Mouse (Mus musculus): Measurements from ENCODE around the gene Atp5h.
"Not testable (repeated sequence)": the region's sequence is repeated elsewhere in the genome, so short reads cannot be mapped to it uniquely, and the experiment has no call there.

Gene Atp5h

DNA sequence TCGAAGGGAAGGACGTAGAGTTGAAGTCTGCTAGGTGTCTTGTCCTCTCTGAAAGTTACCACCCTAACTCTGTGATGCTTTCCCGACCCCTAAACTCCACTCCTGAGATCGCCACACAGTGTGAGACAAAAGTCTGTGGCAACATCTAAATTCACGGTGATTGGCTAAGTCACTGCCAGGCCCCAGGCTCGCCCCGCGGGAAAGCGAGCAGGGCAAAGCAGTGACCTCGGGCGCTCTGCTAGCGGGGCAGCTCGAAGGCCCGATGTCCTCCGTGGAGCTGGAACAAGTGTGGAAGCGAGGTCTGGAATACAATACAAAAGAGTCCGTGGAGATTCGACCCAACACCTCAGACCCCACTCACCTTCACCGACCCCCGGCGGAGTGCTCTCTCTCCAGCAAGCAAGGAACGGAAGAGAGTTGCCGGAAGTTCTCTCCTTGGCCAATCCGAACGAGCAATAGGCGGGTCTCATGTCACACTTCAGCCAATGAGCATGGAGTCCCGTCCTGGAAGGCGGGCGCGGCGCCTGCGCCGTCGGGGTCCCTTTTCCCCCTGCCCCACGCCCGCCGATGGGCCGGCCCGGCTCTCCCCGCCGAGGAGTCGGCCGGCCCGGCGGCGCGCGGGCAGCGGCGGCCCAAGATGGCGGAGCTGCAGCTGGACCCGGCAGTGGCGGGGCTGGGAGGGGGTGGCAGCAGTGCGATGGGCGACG lies at the start of gene Atp5h, which contains the start of gene Kctd2:
Atp5h (minus strand) TSS at position 432 of the 707 bp plus-strand sequence.
Kctd2 (plus strand) TSS at position 598 of the 707 bp plus-strand sequence.
- DNase-seq, result peak; percentile 96 to 97

DNA sequence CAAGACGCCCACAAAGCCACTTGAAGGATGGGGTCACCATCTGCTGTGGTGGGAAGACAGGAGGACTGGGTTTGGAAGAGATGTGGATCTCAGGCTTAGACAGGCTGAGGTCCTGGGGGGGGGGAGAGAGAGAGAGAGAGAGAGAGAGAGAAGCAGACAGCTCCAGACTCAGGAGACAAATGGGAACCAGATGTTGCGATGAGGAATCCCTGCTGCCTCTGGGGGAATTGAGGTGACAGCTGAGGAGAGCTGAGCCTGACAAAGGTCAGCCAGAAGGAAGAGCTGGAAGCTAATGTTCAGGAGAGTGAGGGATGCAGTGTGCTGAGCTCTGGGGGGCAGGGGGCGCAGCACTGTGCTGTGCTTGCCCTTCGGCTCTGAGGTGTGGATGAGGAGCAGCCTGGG lies 47.5 kb upstream of the Atp5h start:
- DNase-seq, result no peak

DNA sequence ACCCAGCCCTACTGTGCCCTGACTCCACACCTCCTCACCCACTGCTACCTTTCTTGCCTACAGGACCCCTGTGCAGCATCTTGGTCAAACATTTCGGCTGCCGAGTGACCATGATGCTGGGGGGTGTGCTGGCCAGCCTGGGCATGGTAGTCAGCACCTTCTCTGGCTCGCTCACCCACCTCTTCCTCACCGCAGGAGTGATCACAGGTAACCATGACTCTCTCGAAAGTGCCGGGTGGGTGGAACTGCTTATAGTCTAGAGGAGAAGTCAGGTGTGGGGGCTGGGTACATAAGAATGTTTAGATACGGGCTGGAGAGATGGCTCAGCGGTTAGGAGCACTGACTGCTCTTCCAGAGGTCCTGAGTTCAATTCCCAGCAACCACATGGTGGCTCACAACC lies 45.1 kb upstream of the Atp5h start:
- DNase-seq, result no peak

DNA sequence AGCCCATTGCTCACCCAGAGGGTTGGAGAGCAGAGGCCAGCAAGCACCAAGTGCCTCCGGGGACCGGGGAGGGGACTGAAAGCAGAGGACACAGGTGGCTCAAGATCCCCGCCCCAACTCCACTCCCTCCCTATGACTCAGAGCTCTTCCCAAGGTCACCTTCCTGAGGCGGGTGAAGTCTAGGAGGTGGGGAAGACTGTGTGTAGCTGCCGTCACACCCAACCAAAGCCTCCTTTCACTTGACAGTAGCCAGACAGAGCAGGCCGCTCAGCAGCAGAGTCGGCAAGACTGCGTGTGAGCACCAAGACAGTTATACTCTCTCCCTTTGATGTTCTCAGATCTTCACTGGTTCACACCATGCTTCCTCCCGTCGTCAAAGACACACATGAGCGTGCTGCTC lies 43.6 kb upstream of the Atp5h start:
- no peak for DNase-seq

DNA sequence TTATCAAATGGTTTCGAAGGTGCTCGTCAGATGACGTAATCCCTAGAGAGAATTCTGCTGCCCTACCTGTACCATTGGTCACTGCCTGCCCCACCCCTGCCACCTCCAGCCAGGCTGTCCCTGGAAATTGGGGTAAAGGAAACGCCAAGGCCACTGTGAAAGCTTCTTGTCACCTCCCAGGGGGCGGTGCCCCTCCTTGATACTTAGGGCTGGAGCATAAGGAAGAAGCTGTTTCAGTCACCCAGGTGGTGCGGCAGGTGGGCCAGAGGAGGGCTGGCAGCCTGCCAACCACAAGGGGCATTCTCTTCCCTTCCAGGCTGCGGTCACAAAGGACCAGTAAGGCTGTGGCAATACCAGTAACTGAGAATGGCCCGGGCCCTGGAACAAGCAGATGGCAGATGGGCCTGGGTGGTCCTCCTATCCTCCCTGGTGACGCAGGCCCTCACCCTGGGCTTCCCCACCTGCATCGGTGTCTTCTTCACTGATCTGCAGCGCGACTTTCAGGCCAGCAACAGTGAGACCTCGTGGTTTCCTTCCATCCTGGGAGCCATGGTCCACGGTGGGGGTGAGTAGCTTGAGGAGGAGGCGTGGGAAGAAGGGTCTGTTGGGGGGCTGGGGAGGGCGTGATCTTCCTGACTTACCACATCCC lies 42.6 kb upstream of the Atp5h start, which contains the start of gene Slc16a5:
Slc16a5 (plus strand) TSS at position 232 of the 649 bp plus-strand sequence.
- peak; percentile 33 to 54 for DNase-seq

DNA sequence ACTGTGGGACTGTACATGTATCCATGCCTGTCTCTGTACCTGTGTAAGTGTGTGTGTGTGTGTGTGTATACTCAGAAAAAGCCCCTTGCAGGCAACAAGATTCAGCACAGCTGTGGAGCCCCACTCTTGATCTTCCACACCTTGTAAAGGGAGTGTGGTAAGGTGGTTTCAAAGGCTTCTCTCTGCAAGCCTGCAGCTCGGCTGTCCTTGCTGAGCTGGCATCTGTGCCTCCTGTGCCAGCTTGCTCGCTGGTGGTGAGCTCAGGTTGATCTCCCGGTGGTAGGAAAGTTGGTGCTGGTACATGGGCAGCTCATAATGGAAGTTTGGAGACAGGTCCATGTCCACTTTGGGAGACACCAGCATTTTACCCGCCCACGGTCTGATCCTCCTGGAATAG lies 42.1 kb upstream of the Atp5h start:
- no peak for DNase-seq

DNA sequence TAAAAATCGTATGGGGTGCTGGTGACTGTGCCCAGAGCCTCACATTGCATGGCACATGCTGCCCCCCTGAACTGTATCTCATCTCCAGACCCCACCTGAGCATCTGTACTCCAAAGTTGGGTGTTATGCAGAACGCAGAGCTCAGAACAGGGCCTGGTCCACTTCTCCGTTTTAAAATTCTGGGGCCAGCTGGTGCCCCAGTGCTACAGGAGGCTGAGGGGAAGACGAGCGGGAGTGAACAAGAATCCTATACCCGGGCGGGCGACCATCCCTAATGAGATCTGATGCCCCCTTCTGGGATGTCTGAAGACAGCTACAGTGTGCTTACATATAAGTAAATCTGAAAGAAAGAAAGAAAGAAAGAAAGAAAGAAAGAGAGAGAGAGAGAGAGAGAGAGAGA lies 41.2 kb upstream of the Atp5h start:
- DNase-seq, result no peak

DNA sequence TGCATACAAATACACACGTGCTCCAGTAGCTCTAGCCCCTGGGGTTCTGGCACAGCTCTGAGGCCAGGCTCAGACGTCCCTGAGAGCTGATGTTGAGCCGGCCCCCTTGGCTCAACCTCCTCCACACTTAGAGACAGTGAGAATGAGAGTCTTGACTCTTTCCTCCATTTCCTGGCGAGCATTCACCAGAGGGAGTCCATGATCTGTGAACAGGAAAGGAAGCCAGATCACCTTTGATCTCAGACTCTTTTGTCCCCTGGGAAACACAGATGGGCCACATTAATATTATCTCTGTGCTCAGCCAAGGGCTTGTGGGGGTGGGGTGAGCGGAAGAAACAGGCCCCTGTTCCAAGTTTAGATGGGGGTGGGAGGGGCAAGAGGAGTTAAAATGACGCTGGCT lies 37.6 kb upstream of the Atp5h start:
- no peak for DNase-seq

DNA sequence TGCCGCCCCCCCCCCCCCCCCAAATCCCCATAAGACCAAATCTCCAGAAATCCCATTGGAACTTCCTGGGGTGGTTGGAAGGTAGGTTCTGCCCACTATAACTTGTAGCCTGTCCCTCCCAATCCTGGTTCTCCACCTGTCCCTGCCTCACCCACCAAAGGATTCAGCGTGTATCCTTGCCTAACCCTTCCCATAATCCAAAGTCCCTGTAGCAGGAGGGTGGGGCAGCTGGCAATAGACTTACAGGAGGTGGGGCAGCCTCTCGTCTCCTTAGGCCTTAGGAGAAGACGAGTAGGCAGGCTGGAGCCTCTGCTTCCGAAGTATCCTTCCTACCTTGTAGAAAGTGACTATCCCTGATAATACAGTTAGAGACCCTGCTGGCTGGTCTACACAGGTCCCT lies 36.4 kb upstream of the Atp5h start:
- no peak for DNase-seq

DNA sequence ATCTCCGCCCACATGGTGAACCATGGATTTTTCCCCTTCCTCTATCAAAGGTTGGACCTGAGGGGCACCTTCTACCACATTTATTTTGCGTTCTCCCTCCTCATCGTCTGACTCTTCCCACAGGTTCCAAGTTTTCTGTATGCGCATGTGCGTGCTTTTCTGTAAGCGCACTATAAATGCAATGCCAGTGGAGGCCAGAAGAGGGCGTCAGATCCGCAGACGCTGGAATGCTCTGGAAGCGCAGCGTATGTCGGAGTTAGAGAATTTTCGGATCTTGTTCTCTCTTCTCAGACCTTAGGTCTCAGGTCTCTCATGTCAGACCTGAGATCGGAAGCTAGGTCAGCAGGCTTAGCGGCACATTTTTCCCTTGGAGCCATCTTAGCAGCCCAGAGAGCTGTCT lies 35.9 kb upstream of the Atp5h start:
- no peak for DNase-seq

DNA sequence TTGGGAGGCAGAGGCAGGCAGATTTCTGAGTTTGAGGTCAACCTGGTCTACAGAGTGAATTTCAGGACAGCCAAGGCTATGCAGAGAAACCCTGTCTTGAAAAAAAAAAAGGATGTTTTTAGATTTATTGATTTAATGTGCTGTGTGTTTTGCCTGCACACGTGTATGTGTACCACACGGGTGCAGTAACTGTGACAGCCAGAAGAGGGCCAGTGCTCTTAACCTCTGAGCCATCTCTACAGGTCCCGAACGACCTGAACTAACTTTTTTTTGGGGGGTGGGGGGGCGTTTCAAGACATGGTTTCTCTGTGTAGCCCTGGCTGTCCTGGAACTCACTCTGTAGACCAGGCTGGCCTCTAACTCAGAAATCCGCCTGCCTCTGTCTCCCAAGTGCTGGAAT lies 35.1 kb upstream of the Atp5h start:
- not testable (repeated sequence) for DNase-seq

DNA sequence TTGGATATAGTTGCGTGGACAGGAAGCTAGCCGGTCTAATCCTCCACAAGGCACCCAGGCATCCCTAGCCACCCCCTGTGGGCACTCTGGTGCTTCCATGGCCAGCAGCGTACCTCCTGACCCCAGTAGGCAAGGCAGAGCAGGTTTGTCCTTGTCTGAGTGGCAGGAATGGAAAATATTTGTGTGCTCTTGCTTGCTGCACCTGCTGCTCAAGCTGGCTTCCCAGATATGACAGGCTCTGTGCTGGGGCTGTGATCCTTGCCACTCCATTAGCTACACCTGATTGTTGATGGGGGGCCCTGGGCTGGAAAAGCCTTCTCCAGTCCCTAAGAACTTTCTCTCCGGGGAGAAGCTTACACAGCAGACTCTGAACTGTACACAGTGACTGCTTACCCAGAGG lies 33.5 kb upstream of the Atp5h start:
- no peak for DNase-seq

DNA sequence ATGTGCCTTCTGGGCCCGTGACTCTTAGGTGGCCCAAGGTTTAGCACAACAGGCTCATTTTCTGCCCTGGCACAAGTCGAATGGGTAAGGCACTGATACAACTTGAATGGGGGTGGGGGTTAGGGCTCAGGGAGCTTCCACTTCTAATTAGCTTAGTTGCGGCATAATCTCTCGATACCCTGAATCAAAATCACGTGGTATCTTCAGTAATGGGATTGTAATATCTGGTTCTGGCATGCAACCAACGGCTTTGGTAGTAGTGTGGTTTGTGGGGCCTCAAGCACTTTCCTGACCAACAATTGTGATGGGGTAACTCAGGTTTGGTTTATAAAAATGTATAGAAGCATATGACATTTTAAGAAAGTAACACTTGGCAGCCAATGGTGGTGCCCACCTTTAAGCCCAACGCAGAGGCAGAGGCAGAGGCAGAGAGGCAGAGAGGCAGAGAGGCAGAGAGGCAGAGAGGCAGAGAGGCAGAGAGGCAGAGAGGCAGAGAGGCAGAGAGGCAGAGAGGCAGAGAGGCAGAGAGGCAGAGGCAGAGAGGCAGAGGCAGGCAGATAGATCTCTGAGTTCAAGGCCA lies 32.6 kb upstream of the Atp5h start:
- no peak for DNase-seq

DNA sequence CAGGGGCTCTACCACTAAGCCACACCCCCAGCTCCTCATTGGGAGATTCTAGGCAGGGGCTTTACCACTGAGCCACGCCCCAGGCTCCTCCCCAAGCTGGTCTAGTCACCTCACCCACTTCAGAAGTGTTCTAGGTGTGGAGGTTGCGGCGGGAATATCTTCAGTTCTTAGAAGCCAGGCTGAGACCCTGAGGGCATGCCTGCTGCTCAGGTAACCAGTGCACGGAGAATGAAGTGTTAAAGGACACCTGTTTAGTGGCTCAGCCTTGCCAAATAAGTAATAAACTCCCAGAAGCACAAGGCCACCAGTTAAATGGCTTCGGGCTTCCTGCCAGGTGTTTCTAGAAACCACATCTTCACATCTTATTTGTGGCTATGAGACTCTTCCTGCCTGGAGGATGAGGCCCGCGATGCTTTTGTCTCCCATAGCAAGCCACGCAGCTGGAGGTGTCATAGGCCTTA lies 32.0 kb upstream of the Atp5h start:
- no peak for DNase-seq

DNA sequence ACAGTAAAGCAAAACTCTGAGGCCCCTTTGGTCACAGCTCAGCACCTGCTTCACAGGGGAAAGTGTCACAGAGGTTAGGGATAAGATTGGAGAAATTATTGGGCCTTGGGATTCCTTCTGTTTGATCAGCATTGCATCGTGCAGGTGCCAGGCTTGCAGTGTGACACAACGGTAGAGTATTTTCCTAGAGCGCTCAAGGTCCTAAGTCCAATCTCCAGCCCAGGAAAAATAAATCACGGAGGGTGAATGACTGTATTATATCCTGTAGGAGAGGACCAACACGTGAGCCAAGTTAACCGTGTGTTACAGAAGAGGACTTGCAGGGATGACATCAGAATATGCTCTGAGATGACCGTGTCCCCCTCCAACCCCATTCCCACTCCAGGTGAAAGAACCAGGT lies 30.4 kb upstream of the Atp5h start:
- DNase-seq, result no peak

DNA sequence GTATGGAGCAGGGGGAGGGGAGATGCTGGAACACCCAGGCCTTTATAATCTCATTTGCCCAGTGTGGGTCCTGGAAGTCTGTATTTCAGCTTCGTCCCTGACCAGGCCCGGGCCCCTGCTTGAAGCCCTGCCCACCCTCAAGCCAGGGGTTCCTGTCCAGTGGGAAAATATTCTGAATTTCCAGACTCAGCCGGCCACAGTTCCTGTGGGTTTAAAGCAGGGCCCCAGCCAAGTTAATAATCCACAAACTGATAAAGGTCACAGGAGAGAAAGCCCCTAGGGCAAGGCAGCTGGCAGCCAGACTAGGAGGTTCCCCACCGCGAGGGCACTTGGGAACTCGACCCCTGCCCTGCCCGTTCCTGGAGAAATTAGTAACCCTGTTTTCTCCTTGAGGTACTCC lies 29.2 kb upstream of the Atp5h start:
- DNase-seq, result no peak

DNA sequence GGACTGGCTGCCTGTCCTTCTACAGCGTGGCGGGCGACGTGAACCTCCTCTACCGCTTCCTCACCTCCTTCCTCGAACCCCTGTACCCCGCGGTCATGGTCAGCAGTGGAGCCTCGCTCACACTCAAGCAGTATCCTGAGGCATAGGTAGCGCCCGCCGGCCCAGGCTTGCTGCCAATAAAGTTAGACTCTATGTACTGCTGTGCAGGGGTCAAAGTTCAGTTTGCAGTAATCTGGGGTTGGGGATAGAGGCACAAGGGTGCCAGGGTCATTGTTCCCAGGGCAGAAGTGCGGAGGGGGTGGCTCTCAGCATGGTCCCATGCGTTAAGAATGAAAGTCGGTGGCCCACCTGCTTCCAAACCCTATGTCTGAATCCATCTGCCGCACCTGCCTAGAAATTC lies 28.3 kb upstream of the Atp5h start:
- no peak for DNase-seq

DNA sequence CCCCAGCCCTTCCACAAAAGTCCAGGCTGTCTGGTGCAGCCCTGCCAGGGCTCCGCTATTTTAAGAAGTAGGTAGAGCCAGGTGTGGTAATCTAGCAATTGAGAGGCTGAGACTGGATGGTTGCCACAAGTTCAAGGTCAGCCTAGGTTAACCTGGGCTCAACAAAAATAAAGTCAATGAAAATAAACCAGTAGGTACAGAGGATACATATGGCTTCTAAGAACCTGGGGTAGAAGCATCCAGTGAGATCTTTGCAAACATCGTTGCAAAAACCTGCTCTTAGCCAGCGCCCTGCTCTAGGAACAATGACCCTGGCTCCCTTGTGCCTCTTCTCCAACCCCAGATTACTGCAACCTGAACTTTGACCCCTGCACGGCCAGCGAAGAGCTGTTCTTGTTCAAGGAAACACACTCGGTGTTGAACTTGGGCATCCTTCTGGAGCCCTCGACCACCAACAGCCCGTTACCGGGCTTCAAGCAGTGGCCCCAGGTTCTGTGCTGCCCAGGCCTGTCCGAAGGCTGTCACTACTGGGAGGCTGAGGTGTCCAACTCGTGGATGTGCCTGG lies 27.6 kb upstream of the Atp5h start:
- DNase-seq, result no peak

DNA sequence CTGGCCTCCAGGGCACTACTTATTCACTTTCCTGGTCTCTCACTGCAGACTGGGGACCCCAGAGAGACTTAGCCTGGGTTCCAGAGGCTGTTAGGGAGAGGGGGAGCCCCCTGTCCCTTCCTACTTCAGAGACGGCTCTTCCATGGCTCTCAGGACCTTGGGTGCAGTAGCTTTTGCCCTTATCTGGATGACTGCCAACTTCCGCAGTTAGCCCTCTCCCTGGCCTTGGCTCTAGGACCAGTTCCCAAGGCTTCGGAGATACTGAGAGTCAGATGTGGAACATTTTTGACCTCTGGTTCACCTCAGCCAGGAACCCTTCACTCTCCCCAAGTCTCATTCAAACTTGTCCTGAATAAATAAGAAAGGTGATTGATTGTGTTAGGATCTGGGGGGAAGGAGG lies 27.1 kb upstream of the Atp5h start:
- DNase-seq, result no peak

DNA sequence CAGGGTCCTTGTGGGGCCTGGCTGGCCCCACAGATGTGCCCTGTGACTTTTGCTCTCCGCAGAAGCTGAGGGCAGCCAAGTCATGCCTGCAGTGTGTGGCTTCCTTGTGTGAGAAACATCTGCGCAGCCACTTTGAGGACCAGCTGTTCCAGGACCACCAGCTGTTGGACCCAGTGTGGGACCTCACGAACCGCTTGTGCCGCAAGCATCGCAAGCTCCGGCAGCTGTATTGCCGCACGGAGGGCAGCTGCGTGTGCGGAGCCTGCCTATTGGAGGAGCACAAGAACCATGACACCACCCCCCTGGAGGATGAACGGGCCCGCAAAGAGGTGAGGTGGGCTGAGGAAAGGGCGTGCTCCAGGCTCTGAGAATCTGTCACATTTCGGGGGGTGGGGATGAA lies 21.7 kb upstream of the Atp5h start:
- DNase-seq, result no peak

DNA sequence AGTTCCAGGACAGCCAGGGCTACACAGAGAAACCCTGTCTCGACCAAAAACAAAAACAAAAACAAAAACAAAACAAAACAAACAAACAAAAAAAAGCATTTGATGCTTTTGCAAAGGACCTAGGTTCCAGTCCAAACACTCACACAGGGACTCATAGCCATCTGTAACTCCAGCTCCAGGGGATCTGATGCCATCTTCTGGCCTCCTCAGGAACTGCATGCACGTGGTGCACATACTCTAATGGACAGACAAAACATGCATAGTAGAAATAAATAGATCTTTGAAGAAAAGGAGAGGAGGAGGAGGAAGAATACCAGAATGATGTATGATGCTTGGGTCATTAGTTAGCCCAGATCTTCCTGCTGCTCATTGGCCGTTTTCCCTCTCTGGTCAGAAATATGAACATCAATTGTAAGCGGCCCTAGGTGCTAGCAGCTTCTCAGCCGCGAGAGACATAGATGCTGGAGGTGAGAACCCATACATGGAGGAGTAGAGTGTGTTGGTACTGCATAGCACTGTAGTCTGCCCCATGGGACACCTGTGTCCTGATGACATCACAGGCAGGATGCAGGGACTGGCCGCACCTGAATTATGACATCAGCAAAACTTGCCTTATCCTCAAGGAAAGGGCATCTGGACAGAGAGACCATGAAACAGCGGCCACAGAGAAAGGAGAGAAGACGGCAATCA lies 20.3 kb upstream of the Atp5h start, which contains the start of gene Trim80:
Trim80 (plus strand) TSS at position 640 of the 690 bp plus-strand sequence.
- DNase-seq, result no peak

DNA sequence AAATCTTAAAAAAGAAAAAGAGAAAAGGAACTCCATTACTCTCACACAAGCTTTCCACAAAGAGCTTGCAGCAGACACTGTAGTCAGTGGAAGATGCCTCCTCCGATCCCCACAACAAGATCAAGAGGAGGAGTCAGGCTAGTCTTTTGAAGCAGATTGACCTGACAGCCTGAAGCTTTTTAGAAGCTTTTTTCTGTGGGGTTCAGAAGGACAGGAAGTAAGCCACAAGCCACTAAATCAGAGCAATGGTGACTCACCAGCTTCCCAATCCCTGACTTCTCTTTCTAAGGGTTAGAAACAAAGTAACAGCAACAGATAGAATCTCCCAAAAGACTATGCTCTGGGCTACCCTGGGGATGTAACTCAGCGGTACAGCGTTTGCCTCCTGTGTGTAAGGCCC lies 19.6 kb upstream of the Atp5h start:
- DNase-seq, result no peak

DNA sequence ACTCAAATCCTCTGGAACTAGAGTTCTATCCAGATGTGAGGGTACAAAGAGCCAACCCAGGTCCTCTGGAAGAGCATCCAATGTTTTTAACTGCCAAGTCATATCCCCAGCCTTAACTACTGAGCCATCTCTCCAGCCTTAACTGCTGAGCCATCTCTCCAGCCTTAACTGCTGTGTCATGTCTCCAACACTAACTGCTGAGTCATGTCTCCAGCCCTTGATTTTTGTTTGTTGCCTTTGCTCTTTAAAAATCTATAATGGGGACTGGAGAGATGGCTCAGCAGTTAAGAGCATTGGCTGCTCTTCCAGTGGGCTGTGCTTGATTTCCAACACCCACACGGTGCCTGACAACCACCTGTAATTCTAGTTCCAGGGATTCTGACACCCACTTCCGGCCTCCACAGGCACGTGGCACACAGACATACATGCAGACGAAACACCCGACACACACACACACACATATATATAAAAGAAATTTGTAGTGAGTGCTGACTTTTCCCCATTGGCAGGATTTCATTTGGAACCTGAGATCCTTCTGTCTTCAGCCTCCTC lies 17.9 kb upstream of the Atp5h start:
- DNase-seq, result no peak

Measured in lung, adult 18-20 months (tissue).